Mouse (Mus musculus) CH12.LX (cell line): ENCODE data around the gene Slc9c1.

Experiments used
- CTCF ChIP-seq, 2 experiments: IDR thresholded peaks in 1 of 2; conservative IDR thresholded peaks in 1 of 2; 2 replicates each; pipeline ENCODE4 v1.5.1; 2011 to 2012; ENCODE audit warnings: low read depth in 2 of 2, low read length in 2 of 2, improper control_type of control experiment in 1 of 2, inconsistent platforms in 1 of 2, mild to moderate bottlenecking in 1 of 2, moderate library complexity in 1 of 2
- E2F4 ChIP-seq: IDR thresholded peaks from 2 replicates; pipeline ENCODE4 v1.6.1; 2011; ENCODE audit warnings: low read depth, low read length, improper control_type of control experiment; ENCODE audit not compliant: insufficient replicate concordance
- EP300 ChIP-seq: IDR thresholded peaks from 2 replicates; pipeline ENCODE4 v1.6.1; 2011; ENCODE audit warnings: low read length, improper control_type of control experiment
- MAZ ChIP-seq: IDR thresholded peaks from 2 replicates; pipeline ENCODE4 v1.6.1; 2012; ENCODE audit warnings: low read depth, mild to moderate bottlenecking, inconsistent platforms, low read length, improper control_type of control experiment, moderate library complexity
- POLR2A ChIP-seq: IDR thresholded peaks from 2 replicates; pipeline ENCODE4 v1.6.1; 2011; ENCODE audit warnings: low read depth, mild to moderate bottlenecking, improper control_type of control experiment, low read length
- SIN3A ChIP-seq: IDR thresholded peaks from 2 replicates; pipeline ENCODE4 v1.6.1; 2012; ENCODE audit warnings: low read length, improper control_type of control experiment, inconsistent platforms
- SMC3 ChIP-seq: IDR thresholded peaks from 2 replicates; pipeline ENCODE4 v1.6.1; 2011; ENCODE audit warnings: low read depth, low read length, improper control_type of control experiment
- UBTF ChIP-seq: IDR thresholded peaks from 2 replicates; pipeline ENCODE4 v1.6.1; 2012; ENCODE audit warnings: low read depth, mild to moderate bottlenecking, inconsistent platforms, low read length, improper control_type of control experiment, moderate library complexity
- ZNF384 ChIP-seq: IDR thresholded peaks from 2 replicates; pipeline ENCODE4 v1.6.1; 2012; ENCODE audit warnings: low read depth, low read length, improper control_type of control experiment, inconsistent platforms

DNA sequence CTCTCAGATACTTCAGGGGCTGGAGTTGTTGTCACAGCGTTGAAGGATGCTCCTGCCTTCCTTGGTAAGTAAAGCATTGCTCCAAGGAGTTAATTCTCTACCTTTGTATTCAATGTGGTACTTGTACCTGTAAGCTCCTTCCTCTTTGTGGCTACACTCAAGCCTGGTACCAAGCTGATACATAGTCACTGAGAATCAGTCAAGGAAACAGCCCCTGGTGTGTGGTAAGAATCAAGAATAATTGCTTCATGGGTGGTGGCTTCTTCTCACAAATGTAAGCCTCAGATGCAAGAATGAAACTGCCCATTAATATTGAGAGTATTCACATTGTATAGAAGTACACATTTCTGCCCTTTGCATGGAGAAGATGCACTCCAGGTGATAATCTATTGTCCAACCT is 80.8 kb downstream of the Slc9c1 start:
- TF ChIP-seq POLR2A = no peak
- no peak for TF ChIP-seq CTCF (conservative IDR thresholded peaks at IDR 0.05 in 1 of 2, IDR thresholded peaks at IDR 0.05 in 1 of 2; ENCODE audit: low read depth in 2 of 2, low read length in 2 of 2)
- TF ChIP-seq UBTF = no peak
- no peak for TF ChIP-seq EP300
- no peak for TF ChIP-seq E2F4
- no peak for TF ChIP-seq ZNF384
- no peak for TF ChIP-seq SMC3
- TF ChIP-seq MAZ = no peak
- no peak for TF ChIP-seq SIN3A
